Mouse (Mus musculus) ZHBTc4 (cell line): ENCODE results near the gene Tnrc6c.

ENCODE experiments used
- DNase-seq: peaks from one replicate; pipeline ENCODE4 v3.0.0-alpha.2; 2011; ENCODE audit warnings: low read depth, low spot score

The Tnrc6c gene

GRCm38 (mm10) chr11:117638386-117638785 is 15.7 kb upstream of the Tnrc6c start:
- no peak for DNase-seq

- no peak for DNase-seq
These were observed 15.3 kb upstream of the Tnrc6c start for GRCm38 (mm10) chr11:117638809-117639208.

- no peak for DNase-seq
These were observed 14.6 kb upstream of the Tnrc6c start for GRCm38 (mm10) chr11:117639331-117639970.

DNA sequence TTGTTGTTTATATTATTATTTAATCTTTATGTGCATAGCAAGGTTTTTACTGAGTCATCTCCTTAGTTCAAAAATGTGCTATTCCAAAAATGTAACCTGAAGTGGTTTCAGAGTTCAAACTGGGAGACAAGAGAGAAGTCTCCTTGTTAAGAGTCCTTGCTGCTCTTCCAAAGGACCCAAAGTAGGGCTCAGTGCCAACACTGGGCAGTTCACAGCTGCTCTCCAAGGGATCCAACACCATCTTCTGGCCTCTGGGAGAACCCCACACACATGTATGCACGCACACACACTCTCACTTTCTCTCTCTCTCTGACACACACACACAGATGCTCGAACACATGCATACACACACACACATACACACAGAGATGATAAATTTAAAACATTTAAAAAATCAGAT is 11.9 kb upstream of the Tnrc6c start:
- DNase-seq = no peak

- DNase-seq = no peak
These were observed 10.8 kb upstream of the Tnrc6c start for GRCm38 (mm10) chr11:117643240-117643639.

DNA sequence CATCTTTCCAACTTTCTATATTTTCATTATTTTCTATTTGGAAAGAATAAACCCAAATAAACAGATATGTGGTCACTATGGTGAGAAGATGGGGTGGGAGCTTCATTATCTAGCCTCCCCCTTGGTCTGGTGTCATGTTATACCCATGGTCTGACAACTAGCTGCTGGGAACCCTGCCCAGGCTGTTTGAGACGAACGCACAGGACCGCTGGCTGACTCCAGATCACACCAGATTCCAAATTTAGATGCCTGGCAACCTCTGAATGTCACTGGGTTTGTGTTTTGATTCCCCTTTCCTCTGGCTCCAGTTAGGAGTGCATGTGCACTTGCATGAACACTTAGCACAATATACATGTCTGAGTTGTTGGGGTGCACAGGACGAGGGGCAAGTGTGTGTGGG is 7.3 kb upstream of the Tnrc6c start:
- no peak for DNase-seq

- no peak for DNase-seq
These were observed 6.1 kb upstream of the Tnrc6c start for GRCm38 (mm10) chr11:117648005-117648404.

- peak; percentile 77 for DNase-seq
These were observed 3.1 kb upstream of the Tnrc6c start for GRCm38 (mm10) chr11:117650721-117651644.

GRCm38 (mm10) chr11:117652907-117653306 is 1.2 kb upstream of the Tnrc6c start:
- no peak for DNase-seq

DNA sequence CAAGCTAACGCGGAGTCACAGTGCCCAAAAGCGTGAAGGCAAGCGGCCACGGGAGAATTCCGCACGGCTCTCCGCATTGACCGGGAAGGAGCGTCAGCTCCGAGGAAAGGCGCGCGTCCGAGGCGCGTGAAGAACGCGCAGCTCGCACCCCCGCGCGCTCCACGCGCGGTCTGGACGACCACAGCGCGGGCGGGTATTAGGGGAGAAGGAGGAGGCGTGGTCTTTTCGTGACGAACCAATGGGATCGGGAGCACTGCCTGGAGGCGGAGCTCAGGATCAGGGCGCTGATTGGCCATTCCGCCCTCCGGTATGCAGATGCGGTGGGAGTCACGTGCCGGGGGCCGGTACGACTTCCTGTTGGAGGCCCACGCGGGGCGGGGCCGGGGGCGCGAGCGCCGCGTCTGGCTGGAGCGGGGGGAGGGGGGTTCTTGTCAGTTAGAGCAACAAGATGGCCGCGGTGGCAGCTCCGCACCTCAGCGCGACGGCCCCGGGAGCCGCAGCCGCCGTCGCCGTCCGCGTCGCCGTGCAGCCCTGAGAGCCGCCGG is 363 bp downstream of the Tnrc6c start:
- peak; percentile 100 for DNase-seq

GRCm38 (mm10) chr11:117654934-117655291 is 824 bp downstream of the Tnrc6c start:
- peak; percentile 23 for DNase-seq

DNA sequence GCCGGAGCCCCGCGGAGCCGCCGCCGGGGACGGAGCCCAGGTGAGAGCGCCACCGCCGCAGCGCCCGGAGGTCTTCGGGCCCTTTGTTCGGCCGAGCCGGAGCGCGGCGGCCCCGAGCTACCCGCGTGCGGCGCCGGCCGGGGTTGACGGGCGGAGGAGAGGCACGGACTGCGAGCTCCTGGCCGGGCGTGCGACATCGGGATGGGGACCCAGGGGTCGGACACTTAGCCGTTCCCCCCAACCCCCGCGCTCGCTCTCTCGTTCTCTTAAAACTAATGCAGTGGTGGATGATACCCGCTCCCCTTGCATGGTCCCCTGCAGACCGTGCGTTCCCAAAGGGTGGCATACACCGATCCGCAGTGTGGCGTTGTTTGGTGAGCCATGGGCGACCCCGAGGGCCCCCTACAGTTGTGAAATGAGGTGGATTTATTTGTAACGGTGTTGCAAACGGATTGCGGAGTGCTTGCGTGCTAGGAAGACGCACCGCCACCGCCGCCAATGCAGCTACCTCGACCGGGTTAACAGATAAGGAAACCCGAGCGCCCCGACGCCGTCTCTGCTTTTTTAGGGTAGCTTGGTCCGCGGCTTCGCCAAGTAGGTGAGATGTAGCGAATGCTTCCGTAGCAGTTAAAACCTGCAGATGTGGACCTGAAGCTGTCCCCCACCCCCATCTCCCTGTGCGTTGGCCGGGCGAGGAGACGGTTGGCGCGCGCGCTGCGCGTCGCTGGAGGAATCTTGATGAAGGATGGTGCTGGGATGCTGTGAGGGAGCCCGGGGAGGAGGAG is 1.4 kb downstream of the Tnrc6c start:
- DNase-seq = peak; percentile 81

DNA sequence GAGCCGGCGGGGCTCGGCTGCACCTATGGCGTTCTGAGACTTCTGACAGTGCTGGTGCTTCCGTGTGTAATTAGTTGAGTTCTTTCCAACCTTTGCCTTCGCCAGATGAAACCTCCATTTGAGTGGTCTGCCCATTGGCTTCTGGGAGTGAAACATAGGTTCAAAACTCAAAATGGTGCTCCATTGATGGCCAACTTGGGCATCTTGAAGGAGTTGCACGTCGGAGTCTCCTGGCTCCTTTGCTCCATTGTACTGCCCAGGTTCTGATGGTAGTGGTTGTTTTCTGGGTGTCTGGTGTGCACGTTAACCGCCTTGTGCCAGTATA is 1.9 kb downstream of the Tnrc6c start:
- DNase-seq = no peak

GRCm38 (mm10) chr11:117658974-117659373 is 4.9 kb downstream of the Tnrc6c start:
- DNase-seq = no peak

GRCm38 (mm10) chr11:117663036-117663809 is 9.1 kb downstream of the Tnrc6c start:
- no peak for DNase-seq

- no peak for DNase-seq
These were observed 9.7 kb downstream of the Tnrc6c start for GRCm38 (mm10) chr11:117663810-117664139.

GRCm38 (mm10) chr11:117665189-117665588 is 11.1 kb downstream of the Tnrc6c start:
- peak; percentile 74 for DNase-seq

DNA sequence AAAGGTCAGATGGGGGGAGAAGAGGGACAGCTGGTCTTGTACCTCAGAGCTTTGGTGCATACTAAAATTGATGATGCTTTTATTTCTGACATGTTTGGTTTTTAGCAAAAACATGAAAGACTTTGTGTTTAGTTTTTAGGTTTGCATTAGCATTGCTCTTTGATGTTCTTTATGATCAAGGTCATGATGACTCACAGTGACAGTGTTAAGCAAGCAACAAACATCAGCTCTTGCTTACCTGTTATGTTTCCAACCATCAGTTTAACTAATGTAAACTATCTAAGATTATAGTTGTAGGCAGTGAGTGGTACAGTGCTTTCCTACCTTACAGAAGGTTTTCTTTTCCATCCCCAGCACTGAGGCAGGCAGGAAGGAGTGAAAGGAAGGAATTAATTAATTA is 12.5 kb downstream of the Tnrc6c start:
- no peak for DNase-seq

DNA sequence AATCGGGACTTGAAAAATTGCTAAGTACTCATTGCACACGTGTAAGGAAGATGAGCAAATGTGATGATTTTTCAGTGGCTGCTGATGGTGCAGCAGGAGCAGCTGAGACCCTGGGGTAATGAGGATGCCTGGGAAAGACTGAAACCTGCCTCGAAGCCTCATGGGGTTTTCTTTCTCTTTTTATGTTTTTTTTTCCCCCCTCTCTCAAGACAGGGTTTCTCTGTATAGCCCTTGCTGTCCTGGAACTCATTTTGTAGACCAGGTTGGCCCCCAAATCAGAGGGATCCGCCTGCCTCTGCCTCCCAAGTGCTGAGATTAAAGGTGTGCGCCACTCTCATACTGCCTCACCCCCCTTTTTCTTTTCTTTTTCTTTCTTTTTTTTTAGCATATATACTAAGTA is 13.1 kb downstream of the Tnrc6c start:
- DNase-seq = no peak

- no peak for DNase-seq
These were observed 13.7 kb downstream of the Tnrc6c start for GRCm38 (mm10) chr11:117667825-117668224.

GRCm38 (mm10) chr11:117671626-117672025 is 17.5 kb downstream of the Tnrc6c start:
- no peak for DNase-seq
